Mouse (Mus musculus): ENCODE results near the gene Zbtb7a. TPM values are rescaled to one million over a fixed set of nuclear protein-coding genes. Genes with fewer than 3 reads are reported as not detected.

Zbtb7a gene
- total RNA-seq, 2 experiments from 2014 or later, result 23.1 to 33.1 TPM

Other genes with a start within 250 kb of the Zbtb7a start
Only the 30 nearest of the 31 such genes appear.
- gene Timm13, start 234.3 kb upstream of the Zbtb7a start, total RNA-seq (2015; ENCODE audit: low replicate concordance), result 17.6 and 32.1 TPM in 2 replicates
- 3.7 and 7.6 TPM in 2 replicates for gene Timm13, start 234.3 kb upstream of the Zbtb7a start, total RNA-seq (2017; ENCODE audit: low replicate concordance)
- gene Lmnb2, start 217.0 kb upstream of the Zbtb7a start, total RNA-seq (2015; ENCODE audit: low replicate concordance), result 0.36 and 1.3 TPM in 2 replicates
- gene Lmnb2, start 217.0 kb upstream of the Zbtb7a start, total RNA-seq (2017; ENCODE audit: low replicate concordance), result 7.3 and 9.0 TPM in 2 replicates
- gene Gadd45b, start 205.1 kb upstream of the Zbtb7a start, total RNA-seq (2015; ENCODE audit: low replicate concordance), result 1.3 and 1.8 TPM in 2 replicates
- 3.6 and 9.2 TPM in 2 replicates for gene Gadd45b, start 205.1 kb upstream of the Zbtb7a start, total RNA-seq (2017; ENCODE audit: low replicate concordance)
- not detected in 2 replicates for gene Gng7, start 120.3 kb upstream of the Zbtb7a start, total RNA-seq (2015; ENCODE audit: low replicate concordance)
- gene Gng7, start 120.3 kb upstream of the Zbtb7a start, total RNA-seq (2017; ENCODE audit: low replicate concordance), result 0.38 and 0.90 TPM in 2 replicates
- gene Diras1, start 109.6 kb upstream of the Zbtb7a start, total RNA-seq (2015; ENCODE audit: low replicate concordance), result not detected in 2 replicates
- gene Diras1, start 109.6 kb upstream of the Zbtb7a start, total RNA-seq (2017; ENCODE audit: low replicate concordance), result not detected in 2 replicates
- 4.3 and 7.1 TPM in 2 replicates for gene Slc39a3, start 97.8 kb upstream of the Zbtb7a start, total RNA-seq (2015; ENCODE audit: low replicate concordance)
- 1.2 and 4.2 TPM in 2 replicates for gene Slc39a3, start 97.8 kb upstream of the Zbtb7a start, total RNA-seq (2017; ENCODE audit: low replicate concordance)
- 13.0 and 22.2 TPM in 2 replicates for gene Sgta, start 75.0 kb upstream of the Zbtb7a start, total RNA-seq (2015; ENCODE audit: low replicate concordance)
- gene Sgta, start 75.0 kb upstream of the Zbtb7a start, total RNA-seq (2017; ENCODE audit: low replicate concordance), result 13.8 and 16.6 TPM in 2 replicates
- gene Thop1, start 65.2 kb upstream of the Zbtb7a start, total RNA-seq (2015; ENCODE audit: low replicate concordance), result 2.9 and 4.3 TPM in 2 replicates
- 3.2 and 22.8 TPM in 2 replicates for gene Thop1, start 65.2 kb upstream of the Zbtb7a start, total RNA-seq (2017; ENCODE audit: low replicate concordance)
- gene Creb3l3, start 36.3 kb upstream of the Zbtb7a start, total RNA-seq (2015; ENCODE audit: low replicate concordance), result not detected in 2 replicates
- gene Creb3l3, start 36.3 kb upstream of the Zbtb7a start, total RNA-seq (2017; ENCODE audit: low replicate concordance), result not detected in 2 replicates
- 36.4 and 39.4 TPM in 2 replicates for gene Map2k2, start 29.3 kb upstream of the Zbtb7a start, total RNA-seq (2015; ENCODE audit: low replicate concordance)
- gene Map2k2, start 29.3 kb upstream of the Zbtb7a start, total RNA-seq (2017; ENCODE audit: low replicate concordance), result 54.0 and 71.5 TPM in 2 replicates
- gene Pias4, start 32.7 kb downstream of the Zbtb7a start, total RNA-seq (2015; ENCODE audit: low replicate concordance), result 24.1 and 27.2 TPM in 2 replicates
- 15.3 and 46.0 TPM in 2 replicates for gene Pias4, start 32.7 kb downstream of the Zbtb7a start, total RNA-seq (2017; ENCODE audit: low replicate concordance)
- 267 and 296 TPM in 2 replicates for gene Eef2, start 41.4 kb downstream of the Zbtb7a start, total RNA-seq (2015; ENCODE audit: low replicate concordance)
- gene Eef2, start 41.4 kb downstream of the Zbtb7a start, total RNA-seq (2017; ENCODE audit: low replicate concordance), result 399 and 622 TPM in 2 replicates
- 5.0 and 5.4 TPM in 2 replicates for gene Dapk3, start 47.8 kb downstream of the Zbtb7a start, total RNA-seq (2015; ENCODE audit: low replicate concordance)
- 6.4 and 9.4 TPM in 2 replicates for gene Dapk3, start 47.8 kb downstream of the Zbtb7a start, total RNA-seq (2017; ENCODE audit: low replicate concordance)
- gene 4930442H23Rik, start 48.6 kb downstream of the Zbtb7a start, total RNA-seq (2015; ENCODE audit: low replicate concordance), result not detected in 2 replicates
- not detected in 2 replicates for gene 4930442H23Rik, start 48.6 kb downstream of the Zbtb7a start, total RNA-seq (2017; ENCODE audit: low replicate concordance)
- gene Nmrk2, start 66.8 kb downstream of the Zbtb7a start, total RNA-seq (2015; ENCODE audit: low replicate concordance), result not detected in 2 replicates
- gene Nmrk2, start 66.8 kb downstream of the Zbtb7a start, total RNA-seq (2017; ENCODE audit: low replicate concordance), result not detected in 2 replicates
- gene Atcay, start 95.6 kb downstream of the Zbtb7a start, total RNA-seq (2015; ENCODE audit: low replicate concordance), result not detected in 2 replicates
- 8.3 TPM in 1 of 2 replicates, not detected in the other for gene Atcay, start 95.6 kb downstream of the Zbtb7a start, total RNA-seq (2017; ENCODE audit: low replicate concordance)
- not detected in 2 replicates for gene Zfr2, start 97.9 kb downstream of the Zbtb7a start, total RNA-seq (2015; ENCODE audit: low replicate concordance)
- not detected in 2 replicates for gene Zfr2, start 97.9 kb downstream of the Zbtb7a start, total RNA-seq (2017; ENCODE audit: low replicate concordance)
- gene Matk, start 117.7 kb downstream of the Zbtb7a start, total RNA-seq (2015; ENCODE audit: low replicate concordance), result 1.7 and 2.2 TPM in 2 replicates
- 1.5 and 1.7 TPM in 2 replicates for gene Matk, start 117.7 kb downstream of the Zbtb7a start, total RNA-seq (2017; ENCODE audit: low replicate concordance)
- gene Mrpl54, start 131.7 kb downstream of the Zbtb7a start, total RNA-seq (2015; ENCODE audit: low replicate concordance), result 35.2 and 37.5 TPM in 2 replicates
- 20.0 and 23.0 TPM in 2 replicates for gene Mrpl54, start 131.7 kb downstream of the Zbtb7a start, total RNA-seq (2017; ENCODE audit: low replicate concordance)
- not detected in 2 replicates for gene Apba3, start 131.7 kb downstream of the Zbtb7a start, total RNA-seq (2015; ENCODE audit: low replicate concordance)
- gene Apba3, start 131.7 kb downstream of the Zbtb7a start, total RNA-seq (2017; ENCODE audit: low replicate concordance), result 14.0 TPM in 1 of 2 replicates, not detected in the other
- gene Tjp3, start 156.4 kb downstream of the Zbtb7a start, total RNA-seq (2015; ENCODE audit: low replicate concordance), result 3.2 TPM in 1 of 2 replicates, not detected in the other
- gene Tjp3, start 156.4 kb downstream of the Zbtb7a start, total RNA-seq (2017; ENCODE audit: low replicate concordance), result 0.23 TPM in 1 of 2 replicates, not detected in the other
- 13.0 and 15.1 TPM in 2 replicates for gene Pip5k1c, start 157.7 kb downstream of the Zbtb7a start, total RNA-seq (2015; ENCODE audit: low replicate concordance)
- gene Pip5k1c, start 157.7 kb downstream of the Zbtb7a start, total RNA-seq (2017; ENCODE audit: low replicate concordance), result 9.9 and 14.7 TPM in 2 replicates
- 8.3 and 10.5 TPM in 2 replicates for gene Cactin, start 185.9 kb downstream of the Zbtb7a start, total RNA-seq (2015; ENCODE audit: low replicate concordance)
- gene Cactin, start 185.9 kb downstream of the Zbtb7a start, total RNA-seq (2017; ENCODE audit: low replicate concordance), result 24.7 and 47.1 TPM in 2 replicates
- not detected in 2 replicates for gene Tbxa2r, start 193.5 kb downstream of the Zbtb7a start, total RNA-seq (2015; ENCODE audit: low replicate concordance)
- gene Tbxa2r, start 193.5 kb downstream of the Zbtb7a start, total RNA-seq (2017; ENCODE audit: low replicate concordance), result 0.90 TPM in 1 of 2 replicates, not detected in the other
- not detected in 2 replicates for gene Gipc3, start 208.0 kb downstream of the Zbtb7a start, total RNA-seq (2015; ENCODE audit: low replicate concordance)
- not detected in 2 replicates for gene Gipc3, start 208.0 kb downstream of the Zbtb7a start, total RNA-seq (2017; ENCODE audit: low replicate concordance)
- 49.9 and 58.7 TPM in 2 replicates for gene Hmg20b, start 215.3 kb downstream of the Zbtb7a start, total RNA-seq (2015; ENCODE audit: low replicate concordance)
- 18.1 and 24.4 TPM in 2 replicates for gene Hmg20b, start 215.3 kb downstream of the Zbtb7a start, total RNA-seq (2017; ENCODE audit: low replicate concordance)
- 15.9 and 18.7 TPM in 2 replicates for gene Mfsd12, start 222.3 kb downstream of the Zbtb7a start, total RNA-seq (2015; ENCODE audit: low replicate concordance)
- 29.7 and 33.0 TPM in 2 replicates for gene Mfsd12, start 222.3 kb downstream of the Zbtb7a start, total RNA-seq (2017; ENCODE audit: low replicate concordance)
- gene 4930404N11Rik, start 230.6 kb downstream of the Zbtb7a start, total RNA-seq (2015; ENCODE audit: low replicate concordance), result 5.4 and 15.1 TPM in 2 replicates
- 12.3 and 14.8 TPM in 2 replicates for gene 4930404N11Rik, start 230.6 kb downstream of the Zbtb7a start, total RNA-seq (2017; ENCODE audit: low replicate concordance)
- gene Fzr1, start 243.3 kb downstream of the Zbtb7a start, total RNA-seq (2015; ENCODE audit: low replicate concordance), result 235 and 246 TPM in 2 replicates
- gene Fzr1, start 243.3 kb downstream of the Zbtb7a start, total RNA-seq (2017; ENCODE audit: low replicate concordance), result 247 and 266 TPM in 2 replicates
- 8.8 TPM in 1 of 2 replicates, not detected in the other for gene Dohh, start 249.2 kb downstream of the Zbtb7a start, total RNA-seq (2015; ENCODE audit: low replicate concordance)
- 4.0 and 17.2 TPM in 2 replicates for gene Dohh, start 249.2 kb downstream of the Zbtb7a start, total RNA-seq (2017; ENCODE audit: low replicate concordance)